Mouse (Mus musculus) layer of hippocampus, postnatal 36 days (tissue): ENCODE measurements around the gene Rpp25l. TPM values are rescaled to one million over a fixed set of nuclear protein-coding genes. Genes with fewer than 3 reads are reported as not detected.
"Not testable (repeated sequence)": the region's sequence is repeated elsewhere in the genome, so short reads cannot be mapped to it uniquely, and the experiment has no call there.

Source experiments
- DNase-seq, 2 experiments: peaks; one replicate each; pipeline ENCODE4 v3.0.0; 2022
- total RNA-seq, 2 experiments: library from RNA; stranded (reverse); gene quantifications; 2 replicates each; pipeline ENCODE4 v1.2.3; 2021

Rpp25l gene
- total RNA-seq, 2 experiments from 2014 or later, result 30.0 to 33.1 TPM

- peak; percentile 72 to 74 for DNase-seq
Measured at GRCm38 (mm10) chr4:41737602-41738255, 24.4 kb upstream of the Rpp25l start.

GRCm38 (mm10) chr4:41731052-41731765 is 17.9 kb upstream of the Rpp25l start, which contains the start of gene Arid3c:
Arid3c (minus strand) TSS chr4:41731142.
- no peak for DNase-seq

- no peak for DNase-seq
Measured at GRCm38 (mm10) chr4:41726826-41727621, 13.7 kb upstream of the Rpp25l start.

GRCm38 (mm10) chr4:41722918-41723351 is 9.6 kb upstream of the Rpp25l start, which contains the start of gene Dctn3:
Dctn3 (minus strand) TSS chr4:41723170.
- DNase-seq, result peak; percentile 84 to 88

GRCm38 (mm10) chr4:41716834-41717233 is 3.5 kb upstream of the Rpp25l start:
- DNase-seq, result no peak

GRCm38 (mm10) chr4:41715596-41715995 is 2.3 kb upstream of the Rpp25l start:
- DNase-seq, result no peak

GRCm38 (mm10) chr4:41715082-41715481 is 1.7 kb upstream of the Rpp25l start:
- no peak for DNase-seq

- peak in 1 of 2 experiments; percentile 67 for DNase-seq
Measured at GRCm38 (mm10) chr4:41714276-41714675, 942 bp upstream of the Rpp25l start.

- no peak for DNase-seq
Measured at GRCm38 (mm10) chr4:41712421-41713196, 725 bp downstream of the Rpp25l start.

GRCm38 (mm10) chr4:41711705-41712375 is 1.5 kb downstream of the Rpp25l start:
- DNase-seq, result no peak

- DNase-seq, result no peak
Measured at GRCm38 (mm10) chr4:41710229-41710628, 3.1 kb downstream of the Rpp25l start.

GRCm38 (mm10) chr4:41708192-41708745 is 5.1 kb downstream of the Rpp25l start:
- no peak for DNase-seq

GRCm38 (mm10) chr4:41707011-41707535 is 6.3 kb downstream of the Rpp25l start:
- no peak for DNase-seq

GRCm38 (mm10) chr4:41705922-41706754 is 7.2 kb downstream of the Rpp25l start:
- no peak for DNase-seq

GRCm38 (mm10) chr4:41704651-41705050 is 8.7 kb downstream of the Rpp25l start:
- no peak for DNase-seq

- not testable (repeated sequence) for DNase-seq
Measured at GRCm38 (mm10) chr4:41702226-41702625, 11.1 kb downstream of the Rpp25l start.

- not testable (repeated sequence) for DNase-seq
Measured at GRCm38 (mm10) chr4:41700224-41700623, 13.1 kb downstream of the Rpp25l start.

GRCm38 (mm10) chr4:41699783-41700182 is 13.6 kb downstream of the Rpp25l start, which contains the start of gene Il11ra1:
Il11ra1 (plus strand) TSS chr4:41699989.
- DNase-seq, result not testable (repeated sequence)

GRCm38 (mm10) chr4:41698421-41699016 is 14.8 kb downstream of the Rpp25l start:
- not testable (repeated sequence) for DNase-seq
